Mouse (Mus musculus) heart, postnatal 36 days (tissue): Measurements from ENCODE around the gene Tm4sf19. TPM values are rescaled to one million over a fixed set of nuclear protein-coding genes. Genes with fewer than 3 reads are reported as not detected.
"Not testable (repeated sequence)": the region's sequence is repeated elsewhere in the genome, so short reads cannot be mapped to it uniquely, and the experiment has no call there.

Source experiments
- DNase-seq, 2 experiments: peaks; one replicate each; pipeline ENCODE4 v3.0.0; 2021 to 2022
- intact Hi-C: fragments of 180-260 bp; cut with DNase I; formaldehyde crosslinking; loops from one replicate; pipeline ENCODE4 v1.15.1; 2025
- total RNA-seq, 2 experiments: library from RNA; stranded (reverse); gene quantifications; 2 replicates each; pipeline ENCODE4 v1.2.3; 2021

Gene Tm4sf19
- total RNA-seq, 2 experiments from 2014 or later: not detected

GRCm38 (mm10) chr16:32427506-32427905 lies 27.2 kb downstream of the Tm4sf19 start:
- intact Hi-C loops: loop anchor here (5.0 kb wide), 1 partner anchor 180 kb away; the partner anchor contains the start of genes Fbxo45 and Wdr53
- no peak for DNase-seq

GRCm38 (mm10) chr16:32430474-32431046 lies 30.3 kb downstream of the Tm4sf19 start, which contains the start of gene Pcyt1a:
Gene Pcyt1a (plus strand): TSS chr16:32430921.
- DNase-seq: peak; percentile 84 to 92
- intact Hi-C loops: loop anchor here (5.0 kb wide), 2 partner anchors 98 to 182 kb away; partner anchors contain the start of gene Ubxn7

GRCm38 (mm10) chr16:32431047-32431591 lies 30.8 kb downstream of the Tm4sf19 start:
- intact Hi-C loops: loop anchor here (5.0 kb wide), 2 partner anchors 99 to 181 kb away; partner anchors contain the start of gene Ubxn7
- DNase-seq: no peak

- intact Hi-C loops: loop anchor here (5.0 kb wide), 2 partner anchors 100 to 180 kb away; partner anchors contain the start of gene Ubxn7
- DNase-seq: no peak
Observed at GRCm38 (mm10) chr16:32431926-32432325, 31.6 kb downstream of the Tm4sf19 start.

- intact Hi-C loops: loop anchor here (5.0 kb wide), 2 partner anchors 101 to 179 kb away; partner anchors contain the start of gene Ubxn7
- no peak for DNase-seq
Observed at GRCm38 (mm10) chr16:32433138-32433537, 32.8 kb downstream of the Tm4sf19 start.

GRCm38 (mm10) chr16:32434066-32434465 lies 33.8 kb downstream of the Tm4sf19 start:
- intact Hi-C loops: loop anchor here (5.0 kb wide), 2 partner anchors 102 to 178 kb away; partner anchors contain the start of gene Ubxn7
- DNase-seq: peak; percentile 30 to 43

GRCm38 (mm10) chr16:32434691-32435090 lies 34.4 kb downstream of the Tm4sf19 start:
- no peak for DNase-seq
- intact Hi-C loops: loop anchor here (5.0 kb wide), 2 partner anchors 102 to 178 kb away; partner anchors contain the start of gene Ubxn7

GRCm38 (mm10) chr16:32436657-32437056 lies 36.4 kb downstream of the Tm4sf19 start:
- intact Hi-C loops: no loop called here
- no peak for DNase-seq

- DNase-seq: no peak
- intact Hi-C loops: no loop called here
Observed at GRCm38 (mm10) chr16:32437266-32437665, 37.0 kb downstream of the Tm4sf19 start.

- no peak for DNase-seq
- intact Hi-C loops: no loop called here
Observed at GRCm38 (mm10) chr16:32441432-32441831, 41.1 kb downstream of the Tm4sf19 start.

GRCm38 (mm10) chr16:32444615-32445014 lies 44.3 kb downstream of the Tm4sf19 start:
- DNase-seq: not testable (repeated sequence)

GRCm38 (mm10) chr16:32445558-32445957 lies 45.3 kb downstream of the Tm4sf19 start:
- intact Hi-C loops: no loop called here
- no peak for DNase-seq

More at GRCm38 (mm10) chr16:32444615-32445014, 44.3 kb downstream of the Tm4sf19 start:
- intact Hi-C loops: not testable (repeated sequence)

- no peak for DNase-seq
- intact Hi-C loops: no loop called here
Observed at GRCm38 (mm10) chr16:32446563-32447138, 46.3 kb downstream of the Tm4sf19 start.

- intact Hi-C loops: no loop called here
- no peak for DNase-seq
Observed at GRCm38 (mm10) chr16:32449665-32450064, 49.4 kb downstream of the Tm4sf19 start.

GRCm38 (mm10) chr16:32450133-32450532 lies 49.8 kb downstream of the Tm4sf19 start:
- intact Hi-C loops: no loop called here
- DNase-seq: no peak

- DNase-seq: no peak
- intact Hi-C loops: no loop called here
Observed at GRCm38 (mm10) chr16:32453102-32453501, 52.8 kb downstream of the Tm4sf19 start.

- intact Hi-C loops: no loop called here
- DNase-seq: no peak
Observed at GRCm38 (mm10) chr16:32454646-32455045, 54.3 kb downstream of the Tm4sf19 start.

- intact Hi-C loops: no loop called here
Observed at GRCm38 (mm10) chr16:32456086-32456485, 55.8 kb downstream of the Tm4sf19 start.

GRCm38 (mm10) chr16:32456761-32457160 lies 56.5 kb downstream of the Tm4sf19 start:
- no peak for DNase-seq
- intact Hi-C loops: no loop called here

More at GRCm38 (mm10) chr16:32456086-32456485, 55.8 kb downstream of the Tm4sf19 start:
- no peak for DNase-seq
